Mouse (Mus musculus): ENCODE measurements at regions not wholly inside any gene's neighbourhood (a gene's known extent, or its start where the extent isn't known, plus 50 kb on each side); places are given as distances from the start of the nearest gene placed in this dataset.

DNA sequence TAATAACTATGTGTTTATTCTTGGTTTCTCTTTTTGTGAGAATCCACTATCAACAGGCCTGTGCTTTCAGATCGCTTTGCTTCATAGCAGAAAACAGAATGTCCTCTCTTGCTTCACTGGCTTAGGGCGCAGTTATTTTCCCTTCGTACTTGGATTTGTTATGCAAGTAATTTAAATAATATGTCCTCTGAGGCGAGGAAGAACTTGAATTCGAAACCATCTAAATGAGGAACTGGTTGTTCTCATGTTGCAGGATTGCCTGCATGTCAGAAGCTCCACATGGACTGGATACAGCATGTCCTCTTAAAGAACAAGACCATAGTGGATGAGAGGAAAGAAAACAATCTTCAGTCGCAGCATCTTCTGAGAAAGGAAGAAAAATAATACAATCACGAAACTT lies 1151.2 kb upstream of the Celf2 start:
- no peak for TF ChIP-seq POLR2A (IDR thresholded peaks at IDR 0.05; ENCODE audit: control insufficient read depth, low read depth, low read length)
- no peak for TF ChIP-seq CTCF (IDR thresholded peaks at IDR 0.05; ENCODE audit: control insufficient read depth, insufficient read depth, insufficient replicate concordance, low read depth, low read length)

Measured in testis, adult 2 months (tissue).